Mouse (Mus musculus): Measurements from ENCODE around the gene Armc7.

DNA sequence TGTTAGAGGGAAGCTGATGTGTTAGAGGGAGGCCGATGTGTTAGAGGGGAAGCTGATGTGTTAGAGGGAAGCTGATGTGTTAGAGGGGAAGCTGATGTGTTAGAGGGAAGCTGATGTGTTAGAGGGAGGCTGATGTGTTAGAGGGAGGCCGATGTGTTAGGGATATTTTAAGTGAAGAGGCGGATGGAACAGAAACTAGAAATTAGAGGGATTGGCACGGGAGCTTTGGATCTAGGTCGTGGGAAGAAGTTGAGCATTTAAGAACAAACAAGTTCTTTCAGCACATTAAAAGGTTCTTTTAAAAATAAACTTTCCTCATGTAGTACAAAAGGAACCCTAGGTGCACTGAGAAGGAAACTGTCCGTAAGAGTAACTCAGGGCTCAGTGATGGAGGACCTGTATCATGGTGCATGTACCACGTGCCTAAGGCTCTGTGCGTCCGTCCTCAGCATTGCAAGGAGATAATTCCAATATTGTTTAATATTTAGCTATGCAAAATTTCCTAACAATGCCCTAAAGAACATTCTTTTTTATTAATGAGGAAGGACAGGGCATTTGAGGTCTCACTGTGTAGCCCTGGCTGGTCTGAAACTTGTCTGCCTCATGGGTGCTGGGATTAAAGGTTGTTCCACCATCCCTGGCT lies 3.0 kb downstream of the Armc7 start:
- no peak for TF ChIP-seq CTCF (IDR thresholded peaks at IDR 0.05; ENCODE audit: low read depth, low read length)
- no peak for TF ChIP-seq POLR2A (IDR thresholded peaks at IDR 0.05; ENCODE audit: insufficient read depth, low read length)

All from ES-Bruce4 (cell line).